Mouse (Mus musculus): ENCODE results near the gene Lysmd4. TPM values are rescaled to one million over a fixed set of nuclear protein-coding genes. Genes with fewer than 3 reads are reported as not detected.

Gene Lysmd4
- polyA plus RNA-seq, 1 experiment from 2014 or later = 9.6 TPM

- H3K27me3 ChIP-seq (replicated peaks; ENCODE audit: control insufficient read depth, insufficient read depth, low read length) = no peaks in the 10 kb centered on the region
- H3K4me2 ChIP-seq (replicated peaks; ENCODE audit: low read depth) = no peak overlapping the region
- no peaks in the 10 kb centered on the region for H3K9me3 ChIP-seq (ENCODE audit: control insufficient read depth)
- H3K4me1 ChIP-seq (replicated peaks; ENCODE audit: control insufficient read depth, insufficient read depth, low read length) = no peaks in the 10 kb centered on the region
- peak; percentile 55; the same call in 1 of the 2 replicates for ATAC-seq
- H3K4me3 ChIP-seq (ENCODE audit: low read depth, low read length) = no peak overlapping the region
- WGBS = 77% methylated on average over 5 of the region's 5 CpGs
- no peak overlapping the region for H3K27ac ChIP-seq (ENCODE audit: low read depth, low read length)
- peak; percentile 83 for TF ChIP-seq CTCF (IDR thresholded peaks at IDR 0.05; ENCODE audit: low read depth)
- no peak overlapping the region for H3K9ac ChIP-seq (ENCODE audit: low read depth, low read length)
- peaks cover 30% of the 10 kb centered on the region for H3K36me3 ChIP-seq (ENCODE audit: control insufficient read depth, insufficient read depth)
Observed at GRCm38 (mm10) chr7:67228891-67229602, 6.7 kb downstream of the Lysmd4 start.

- Histone ChIP-seq H3K4me1 (replicated peaks; ENCODE audit: control insufficient read depth, insufficient read depth, low read length) (no peaks in the 10 kb centered on the region), H3K9me3 (ENCODE audit: control insufficient read depth) (no peaks in the 10 kb centered on the region), H3K4me3 (ENCODE audit: low read depth, low read length) (no peak overlapping the region), H3K27me3 (replicated peaks; ENCODE audit: control insufficient read depth, insufficient read depth, low read length) (no peaks in the 10 kb centered on the region), H3K27ac (ENCODE audit: low read depth, low read length) (no peak overlapping the region), H3K4me2 (replicated peaks; ENCODE audit: low read depth) (no peak overlapping the region), H3K9ac (ENCODE audit: low read depth, low read length) (no peak overlapping the region), H3K36me3 (ENCODE audit: control insufficient read depth, insufficient read depth) (peaks cover 37% of the 10 kb centered on the region)
- no peak for TF ChIP-seq CTCF (IDR thresholded peaks at IDR 0.05; ENCODE audit: low read depth)
- ATAC-seq = no peak
- WGBS = 78% methylated on average over 3 of the region's 3 CpGs
Observed at GRCm38 (mm10) chr7:67229701-67230100, 7.4 kb downstream of the Lysmd4 start.

GRCm38 (mm10) chr7:67230221-67230620 lies 7.9 kb downstream of the Lysmd4 start:
- no peaks in the 10 kb centered on the region for H3K27me3 ChIP-seq (replicated peaks; ENCODE audit: control insufficient read depth, insufficient read depth, low read length)
- H3K9me3 ChIP-seq (ENCODE audit: control insufficient read depth) = no peaks in the 10 kb centered on the region
- 83% methylated on average over 3 of the region's 3 CpGs for WGBS
- ATAC-seq = no peak
- no peak overlapping the region for H3K4me3 ChIP-seq (ENCODE audit: low read depth, low read length)
- H3K9ac ChIP-seq (ENCODE audit: low read depth, low read length) = no peak overlapping the region
- no peak overlapping the region for H3K4me2 ChIP-seq (replicated peaks; ENCODE audit: low read depth)
- H3K4me1 ChIP-seq (replicated peaks; ENCODE audit: control insufficient read depth, insufficient read depth, low read length) = no peaks in the 10 kb centered on the region
- TF ChIP-seq CTCF (IDR thresholded peaks at IDR 0.05; ENCODE audit: low read depth) = no peak
- no peak overlapping the region for H3K27ac ChIP-seq (ENCODE audit: low read depth, low read length)
- H3K36me3 ChIP-seq (ENCODE audit: control insufficient read depth, insufficient read depth) = peaks cover 41% of the 10 kb centered on the region

- 78% methylated on average over 3 of the region's 3 CpGs for WGBS
- H3K4me3 ChIP-seq (ENCODE audit: low read depth, low read length) = no peak overlapping the region
- no peak overlapping the region for H3K9ac ChIP-seq (ENCODE audit: low read depth, low read length)
- no peaks in the 10 kb centered on the region for H3K27me3 ChIP-seq (replicated peaks; ENCODE audit: control insufficient read depth, insufficient read depth, low read length)
- no peak overlapping the region for H3K27ac ChIP-seq (ENCODE audit: low read depth, low read length)
- no peak for TF ChIP-seq CTCF (IDR thresholded peaks at IDR 0.05; ENCODE audit: low read depth)
- peaks cover 41% of the 10 kb centered on the region for H3K36me3 ChIP-seq (ENCODE audit: control insufficient read depth, insufficient read depth)
- no peak overlapping the region for H3K4me2 ChIP-seq (replicated peaks; ENCODE audit: low read depth)
- ATAC-seq = no peak
- no peaks in the 10 kb centered on the region for H3K4me1 ChIP-seq (replicated peaks; ENCODE audit: control insufficient read depth, insufficient read depth, low read length)
- no peaks in the 10 kb centered on the region for H3K9me3 ChIP-seq (ENCODE audit: control insufficient read depth)
Observed at GRCm38 (mm10) chr7:67230640-67231140, 8.3 kb downstream of the Lysmd4 start.

- no peak for ATAC-seq
Observed at GRCm38 (mm10) chr7:67232504-67232903, 10.2 kb downstream of the Lysmd4 start.

GRCm38 (mm10) chr7:67234797-67235196 lies 12.5 kb downstream of the Lysmd4 start:
- WGBS = 76% methylated on average over 8 of the region's 8 CpGs
- no peak overlapping the region for H3K27ac ChIP-seq (ENCODE audit: low read depth, low read length)
- ATAC-seq = no peak

More at GRCm38 (mm10) chr7:67232504-67232903, 10.2 kb downstream of the Lysmd4 start:
- 91% methylated on average over 14 of the region's 14 CpGs for WGBS
- H3K9ac ChIP-seq (ENCODE audit: low read depth, low read length) = no peak overlapping the region
- H3K4me3 ChIP-seq (ENCODE audit: low read depth, low read length) = no peak overlapping the region
- no peaks in the 10 kb centered on the region for H3K27me3 ChIP-seq (replicated peaks; ENCODE audit: control insufficient read depth, insufficient read depth, low read length)
- peaks cover 42% of the 10 kb centered on the region for H3K36me3 ChIP-seq (ENCODE audit: control insufficient read depth, insufficient read depth)
- H3K4me2 ChIP-seq (replicated peaks; ENCODE audit: low read depth) = no peak overlapping the region
- no peak overlapping the region for H3K27ac ChIP-seq (ENCODE audit: low read depth, low read length)
- H3K9me3 ChIP-seq (ENCODE audit: control insufficient read depth) = no peaks in the 10 kb centered on the region
- no peak for TF ChIP-seq CTCF (IDR thresholded peaks at IDR 0.05; ENCODE audit: low read depth)
- H3K4me1 ChIP-seq (replicated peaks; ENCODE audit: control insufficient read depth, insufficient read depth, low read length) = no peaks in the 10 kb centered on the region

More at GRCm38 (mm10) chr7:67234797-67235196, 12.5 kb downstream of the Lysmd4 start:
- no peak overlapping the region for H3K4me3 ChIP-seq (ENCODE audit: low read depth, low read length)
- no peaks in the 10 kb centered on the region for H3K4me1 ChIP-seq (replicated peaks; ENCODE audit: control insufficient read depth, insufficient read depth, low read length)
- H3K4me2 ChIP-seq (replicated peaks; ENCODE audit: low read depth) = no peak overlapping the region
- H3K9me3 ChIP-seq (ENCODE audit: control insufficient read depth) = no peaks in the 10 kb centered on the region
- peak; percentile 37; the same call in 1 of the 2 replicates for TF ChIP-seq CTCF (IDR thresholded peaks at IDR 0.05; ENCODE audit: low read depth)
- H3K36me3 ChIP-seq (ENCODE audit: control insufficient read depth, insufficient read depth) = peaks cover 47% of the 10 kb centered on the region
- no peak overlapping the region for H3K9ac ChIP-seq (ENCODE audit: low read depth, low read length)
- H3K27me3 ChIP-seq (replicated peaks; ENCODE audit: control insufficient read depth, insufficient read depth, low read length) = no peaks in the 10 kb centered on the region
